Mouse (Mus musculus) spleen, adult 2 months (tissue): Measurements from ENCODE around the gene Ptpre.

Experiments used
- CTCF ChIP-seq: fragments of 200-500 bp; IDR thresholded peaks from 2 replicates; pipeline ENCODE4 v1.5.1; 2011; ENCODE audit warnings: mild to moderate bottlenecking, inconsistent platforms; ENCODE audit not compliant: insufficient read depth, insufficient read length, insufficient replicate concordance; ENCODE audit errors: extremely low read depth
- POLR2A ChIP-seq: fragments of 200-500 bp; IDR thresholded peaks from 2 replicates; pipeline ENCODE4 v1.6.1; 2011; ENCODE audit warnings: low read depth, low read length, inconsistent platforms

- TF ChIP-seq CTCF (no peak), POLR2A (no peak)
These were observed 61.1 kb downstream of the Ptpre start for GRCm38 (mm10) chr7:135598303-135598855.
